Mouse (Mus musculus): ENCODE results near the gene Retnlb. TPM values are rescaled to one million over a fixed set of nuclear protein-coding genes. Genes with fewer than 3 reads are reported as not detected.
"Not testable (repeated sequence)": the region's sequence is repeated elsewhere in the genome, so short reads cannot be mapped to it uniquely, and the experiment has no call there.

The Retnlb gene
- polyA plus RNA-seq, 1 experiment from 2014 or later: not detected

- H3K4me1 ChIP-seq: no peaks in the 10 kb centered on the region
- no peaks in the 10 kb centered on the region for H3K36me3 ChIP-seq
- no peak overlapping the region for H3K9ac ChIP-seq
- no peaks in the 10 kb centered on the region for H3K27me3 ChIP-seq
- H3K27ac ChIP-seq: no peak overlapping the region
- H3K9me3 ChIP-seq: no peaks in the 10 kb centered on the region
- H3K4me3 ChIP-seq: no peak overlapping the region
- ATAC-seq (ENCODE audit: low FRiP score, low read depth): no peak
- WGBS: 90% methylated on average over 6 of the region's 6 CpGs
- no peak overlapping the region for H3K4me2 ChIP-seq (replicated peaks)
Measured at GRCm38 (mm10) chr16:48818524-48818923, 1.9 kb downstream of the Retnlb start.

- no peak overlapping the region for H3K9ac ChIP-seq
- no peak overlapping the region for H3K4me3 ChIP-seq
- H3K9me3 ChIP-seq: no peaks in the 10 kb centered on the region
- H3K4me1 ChIP-seq: no peaks in the 10 kb centered on the region
- no peak overlapping the region for H3K27ac ChIP-seq
- WGBS: 88% methylated on average over 3 of the region's 3 CpGs
- no peak overlapping the region for H3K4me2 ChIP-seq (replicated peaks)
- ATAC-seq (ENCODE audit: low FRiP score, low read depth): no peak
- no peaks in the 10 kb centered on the region for H3K27me3 ChIP-seq
- H3K36me3 ChIP-seq: no peaks in the 10 kb centered on the region
Measured at GRCm38 (mm10) chr16:48826474-48826873, 9.8 kb downstream of the Retnlb start.

GRCm38 (mm10) chr16:48827625-48828024 is 11.0 kb downstream of the Retnlb start:
- Histone ChIP-seq H3K4me1 (no peaks in the 10 kb centered on the region), H3K27me3 (no peaks in the 10 kb centered on the region), H3K9ac (no peak overlapping the region), H3K4me2 (replicated peaks) (no peak overlapping the region), H3K4me3 (no peak overlapping the region), H3K27ac (no peak overlapping the region), H3K36me3 (no peaks in the 10 kb centered on the region), H3K9me3 (no peaks in the 10 kb centered on the region)
- no peak for ATAC-seq (ENCODE audit: low FRiP score, low read depth)
- WGBS: 25% methylated on average over 1 of the region's 1 CpGs

- no peak overlapping the region for H3K9ac ChIP-seq
- WGBS: 90% methylated on average over 4 of the region's 4 CpGs
- H3K27me3 ChIP-seq: no peaks in the 10 kb centered on the region
- no peak for ATAC-seq (ENCODE audit: low FRiP score, low read depth)
- no peaks in the 10 kb centered on the region for H3K9me3 ChIP-seq
- no peak overlapping the region for H3K4me2 ChIP-seq (replicated peaks)
- H3K4me1 ChIP-seq: no peaks in the 10 kb centered on the region
- no peaks in the 10 kb centered on the region for H3K36me3 ChIP-seq
- H3K4me3 ChIP-seq: no peak overlapping the region
- no peak overlapping the region for H3K27ac ChIP-seq
Measured at GRCm38 (mm10) chr16:48829060-48829459, 12.4 kb downstream of the Retnlb start.

GRCm38 (mm10) chr16:48832055-48832454 is 15.4 kb downstream of the Retnlb start:
- no peak overlapping the region for H3K27ac ChIP-seq
- no peaks in the 10 kb centered on the region for H3K4me1 ChIP-seq
- no peak overlapping the region for H3K9ac ChIP-seq
- ATAC-seq (ENCODE audit: low FRiP score, low read depth): no peak
- no peak overlapping the region for H3K4me3 ChIP-seq
- 72% methylated on average over 8 of the region's 8 CpGs for WGBS
- H3K36me3 ChIP-seq: no peaks in the 10 kb centered on the region
- H3K4me2 ChIP-seq (replicated peaks): no peak overlapping the region
- no peaks in the 10 kb centered on the region for H3K27me3 ChIP-seq
- no peaks in the 10 kb centered on the region for H3K9me3 ChIP-seq

GRCm38 (mm10) chr16:48833626-48834025 is 17.0 kb downstream of the Retnlb start:
- H3K36me3 ChIP-seq; H3K27ac ChIP-seq; ATAC-seq (ENCODE audit: low FRiP score, low read depth); H3K27me3 ChIP-seq; H3K4me3 ChIP-seq; H3K4me2 ChIP-seq (replicated peaks); H3K9me3 ChIP-seq; H3K4me1 ChIP-seq; H3K9ac ChIP-seq: not testable (repeated sequence)
- 48% methylated on average over 1 of the region's 1 CpGs for WGBS

- Histone ChIP-seq H3K4me2 (replicated peaks) (no peak within 1 kb of the TSS), H3K4me3 (no peak within 1 kb of the TSS), H3K9me3 (no peaks in the 10 kb centered on the region), H3K9ac (no peak within 1 kb of the TSS), H3K27ac (no peak within 1 kb of the TSS), H3K4me1 (no peaks in the 10 kb centered on the region), H3K27me3 (no peaks in the 10 kb centered on the region), H3K36me3 (no peaks in the 10 kb centered on the region)
- no peak for ATAC-seq (ENCODE audit: low FRiP score, low read depth)
- 77% methylated on average over 3 of the region's 3 CpGs for WGBS
Measured at GRCm38 (mm10) chr16:48842266-48842665, 25.6 kb downstream of the Retnlb start, which contains the start of gene Retnla. TSS of gene Retnla (plus strand) at chr16:48842551.

GRCm38 (mm10) chr16:48843671-48844386 is 27.2 kb downstream of the Retnlb start:
- no peak overlapping the region for H3K4me2 ChIP-seq (replicated peaks)
- WGBS: 92% methylated on average over 4 of the region's 4 CpGs
- H3K9me3 ChIP-seq: no peaks in the 10 kb centered on the region
- ATAC-seq (ENCODE audit: low FRiP score, low read depth): no peak
- no peaks in the 10 kb centered on the region for H3K36me3 ChIP-seq
- no peaks in the 10 kb centered on the region for H3K27me3 ChIP-seq
- no peak overlapping the region for H3K4me3 ChIP-seq
- H3K4me1 ChIP-seq: no peaks in the 10 kb centered on the region
- no peak overlapping the region for H3K9ac ChIP-seq
- no peak overlapping the region for H3K27ac ChIP-seq

GRCm38 (mm10) chr16:48865004-48865403 is 48.3 kb downstream of the Retnlb start:
- WGBS: 85% methylated on average over 1 of the region's 1 CpGs
- ATAC-seq (ENCODE audit: low FRiP score, low read depth): not testable (repeated sequence)

GRCm38 (mm10) chr16:48867690-48868089 is 51.0 kb downstream of the Retnlb start:
- no peak overlapping the region for H3K27ac ChIP-seq
- no peaks in the 10 kb centered on the region for H3K4me1 ChIP-seq
- no peaks in the 10 kb centered on the region for H3K36me3 ChIP-seq
- H3K9ac ChIP-seq: no peak overlapping the region
- no peak overlapping the region for H3K4me3 ChIP-seq
- H3K4me2 ChIP-seq (replicated peaks): no peak overlapping the region
- ATAC-seq (ENCODE audit: low FRiP score, low read depth): no peak
- H3K9me3 ChIP-seq: no peaks in the 10 kb centered on the region
- WGBS: 54% methylated on average over 2 of the region's 2 CpGs
- no peaks in the 10 kb centered on the region for H3K27me3 ChIP-seq

More at GRCm38 (mm10) chr16:48865004-48865403, 48.3 kb downstream of the Retnlb start:
- H3K27ac ChIP-seq; H3K36me3 ChIP-seq; H3K4me3 ChIP-seq; H3K27me3 ChIP-seq; H3K9me3 ChIP-seq; H3K4me2 ChIP-seq (replicated peaks); H3K9ac ChIP-seq; H3K4me1 ChIP-seq: not testable (repeated sequence)

Other genes with a start within 250 kb of the Retnlb start
- gene Trat1, start 44.8 kb upstream of the Retnlb start, polyA plus RNA-seq (2015; fragmentation: Nextera tagmentation; extraction: Ambion mirVana): not detected in 2 replicates
- gene Retnla, start 25.7 kb downstream of the Retnlb start, polyA plus RNA-seq (2015; fragmentation: Nextera tagmentation; extraction: Ambion mirVana): not detected in 2 replicates
- not detected in 2 replicates for gene Retnlg, start 55.8 kb downstream of the Retnlb start, polyA plus RNA-seq (2015; fragmentation: Nextera tagmentation; extraction: Ambion mirVana)
- 40.2 and 41.0 TPM in 2 replicates for gene Dzip3, start 177.3 kb downstream of the Retnlb start, polyA plus RNA-seq (2015; fragmentation: Nextera tagmentation; extraction: Ambion mirVana)
- gene Cip2a, start 177.3 kb downstream of the Retnlb start, polyA plus RNA-seq (2015; fragmentation: Nextera tagmentation; extraction: Ambion mirVana): 28.2 and 29.6 TPM in 2 replicates
- gene Myh15, start 240.6 kb downstream of the Retnlb start, polyA plus RNA-seq (2015; fragmentation: Nextera tagmentation; extraction: Ambion mirVana): 0.72 and 0.78 TPM in 2 replicates